Mouse (Mus musculus): ENCODE measurements around the gene 9130008F23Rik. TPM values are rescaled to one million over a fixed set of nuclear protein-coding genes. Genes with fewer than 3 reads are reported as not detected.

The 9130008F23Rik gene
- polyA plus RNA-seq (2015; fragmentation: Nextera tagmentation; extraction: Ambion mirVana), result 1.3 and 1.8 TPM in 2 replicates

DNA sequence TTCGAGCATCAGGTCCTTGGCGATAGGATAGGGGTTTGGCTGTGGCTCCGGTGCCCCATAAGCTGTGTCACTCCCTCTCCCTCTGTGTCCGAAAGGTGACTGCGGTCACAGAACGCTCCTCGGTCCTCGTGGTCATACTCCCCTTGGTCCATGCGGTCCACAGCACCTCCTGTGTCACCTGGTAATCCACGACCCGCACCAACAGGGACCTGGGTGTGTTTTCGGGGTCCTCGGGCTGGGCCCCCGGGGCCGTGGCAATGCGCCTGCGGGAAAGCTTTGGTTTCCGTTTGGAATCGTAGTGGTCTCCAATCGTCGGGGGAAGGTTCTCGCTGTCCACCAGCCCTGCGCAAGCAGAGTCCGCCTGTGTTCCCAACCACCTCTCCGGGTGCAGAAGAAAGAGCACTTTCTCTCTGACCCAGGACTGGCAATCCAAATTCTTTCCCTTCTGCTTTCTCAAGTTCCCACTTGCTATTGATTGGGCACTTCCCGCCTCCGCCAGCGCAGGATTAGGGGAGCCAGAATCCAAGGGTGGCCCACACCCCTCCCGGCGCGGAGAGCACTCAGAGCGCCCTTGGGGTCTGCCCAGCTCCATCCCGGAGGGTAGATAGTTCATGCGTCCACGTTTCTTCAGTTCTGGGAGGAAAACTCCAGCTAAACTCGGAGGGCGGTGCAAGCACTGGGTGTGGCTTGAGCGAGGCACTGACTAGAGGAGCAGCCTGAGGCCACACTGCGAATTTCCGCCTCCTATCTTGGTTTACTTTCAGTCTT lies at the start of gene 9130008F23Rik:
9130008F23Rik (minus strand) TSS at position 636 of the 768 bp plus-strand sequence.
- H3K9ac ChIP-seq (ENCODE audit: low read length), result peak within 1 kb of the TSS; percentile 92
- no peaks in the 10 kb centered on the region for H3K27me3 ChIP-seq (ENCODE audit: control insufficient read depth, insufficient read depth, low read length)
- H3K36me3 ChIP-seq (ENCODE audit: control insufficient read depth, insufficient read depth), result no peaks in the 10 kb centered on the region
- peaks cover 15% of the 10 kb centered on the region for H3K4me1 ChIP-seq (ENCODE audit: control insufficient read depth, insufficient read depth, low read length)
- H3K9me3 ChIP-seq (replicated peaks; ENCODE audit: control insufficient read depth, low read length), result no peaks in the 10 kb centered on the region
- peak; percentile 85 for ATAC-seq (replicated peaks; ENCODE audit: extremely low read depth, insufficient read depth, low FRiP score)
- peak within 1 kb of the TSS; percentile 82 for H3K27ac ChIP-seq (ENCODE audit: low read length)
- H3K4me3 ChIP-seq (ENCODE audit: low read length), result peak within 1 kb of the TSS; percentile 91
- H3K4me2 ChIP-seq (ENCODE audit: low read depth, low read length), result peak within 1 kb of the TSS; percentile 80
- WGBS, result under 1% methylated on average over 40 of the region's 40 CpGs

DNA sequence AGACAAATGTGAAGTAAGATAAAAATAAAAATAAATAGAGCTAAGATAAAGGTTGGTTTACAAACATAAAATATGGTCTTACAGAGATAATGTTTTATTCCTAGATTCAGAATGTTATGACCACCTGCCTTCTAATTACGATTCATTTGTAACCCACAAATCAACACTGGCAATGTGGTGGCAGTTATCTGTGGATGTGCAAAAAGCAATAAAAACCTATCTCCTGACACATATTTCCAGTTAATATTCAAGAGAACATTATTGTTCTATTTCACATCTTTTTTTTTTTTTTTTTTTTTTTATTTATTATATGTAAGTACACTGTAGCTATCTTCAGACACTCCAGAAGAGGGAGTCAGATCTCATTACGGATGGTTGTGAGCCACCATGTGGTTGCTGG lies 35.1 kb upstream of the 9130008F23Rik start:
- 84% methylated on average over 1 of the region's 2 CpGs for WGBS
- ATAC-seq (replicated peaks; ENCODE audit: extremely low read depth, insufficient read depth, low FRiP score), result no peak

DNA sequence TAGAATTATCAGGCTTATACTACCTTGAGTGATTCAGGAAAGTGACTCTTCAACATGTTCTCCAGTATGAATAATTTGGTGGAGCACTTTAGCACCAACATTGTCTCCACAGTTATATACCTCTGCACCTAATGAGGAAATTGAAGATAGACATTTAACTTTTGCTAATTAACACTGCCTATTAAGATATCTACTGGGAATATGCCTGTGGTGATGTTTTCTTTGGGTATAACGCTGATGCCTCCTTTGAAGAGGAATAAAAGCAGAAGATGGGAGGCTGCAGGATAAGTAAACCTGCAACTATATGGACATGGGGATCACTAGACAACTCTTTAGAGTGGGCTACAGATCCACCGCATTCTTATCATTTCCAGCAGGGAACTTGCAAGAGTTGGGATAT lies 33.9 kb upstream of the 9130008F23Rik start, which contains the start of gene Glyatl3:
Glyatl3 (minus strand) TSS at position 101 of the 400 bp plus-strand sequence.
- 83% methylated on average over 2 of the region's 2 CpGs for WGBS
- no peaks in the 10 kb centered on the region for H3K27me3 ChIP-seq (ENCODE audit: control insufficient read depth, insufficient read depth, low read length)
- H3K36me3 ChIP-seq (ENCODE audit: control insufficient read depth, insufficient read depth), result no peaks in the 10 kb centered on the region
- H3K9me3 ChIP-seq (replicated peaks; ENCODE audit: control insufficient read depth, low read length), result no peaks in the 10 kb centered on the region
- no peak for ATAC-seq (replicated peaks; ENCODE audit: extremely low read depth, insufficient read depth, low FRiP score)
- H3K4me3 ChIP-seq (ENCODE audit: low read length), result no peak within 1 kb of the TSS
- H3K4me2 ChIP-seq (ENCODE audit: low read depth, low read length), result no peak within 1 kb of the TSS
- no peaks in the 10 kb centered on the region for H3K4me1 ChIP-seq (ENCODE audit: control insufficient read depth, insufficient read depth, low read length)
- no peak within 1 kb of the TSS for H3K27ac ChIP-seq (ENCODE audit: low read length)
- H3K9ac ChIP-seq (ENCODE audit: low read length), result no peak within 1 kb of the TSS

More for the DNA sequence above, 35.1 kb upstream of the 9130008F23Rik start:
- Histone ChIP-seq H3K4me2 (ENCODE audit: low read depth, low read length) (no peak overlapping the region), H3K9me3 (replicated peaks; ENCODE audit: control insufficient read depth, low read length) (no peaks in the 10 kb centered on the region), H3K27me3 (ENCODE audit: control insufficient read depth, insufficient read depth, low read length) (no peaks in the 10 kb centered on the region), H3K36me3 (ENCODE audit: control insufficient read depth, insufficient read depth) (no peaks in the 10 kb centered on the region), H3K27ac (ENCODE audit: low read length) (no peak overlapping the region), H3K4me1 (ENCODE audit: control insufficient read depth, insufficient read depth, low read length) (no peaks in the 10 kb centered on the region), H3K9ac (ENCODE audit: low read length) (no peak overlapping the region), H3K4me3 (ENCODE audit: low read length) (no peak overlapping the region)

DNA sequence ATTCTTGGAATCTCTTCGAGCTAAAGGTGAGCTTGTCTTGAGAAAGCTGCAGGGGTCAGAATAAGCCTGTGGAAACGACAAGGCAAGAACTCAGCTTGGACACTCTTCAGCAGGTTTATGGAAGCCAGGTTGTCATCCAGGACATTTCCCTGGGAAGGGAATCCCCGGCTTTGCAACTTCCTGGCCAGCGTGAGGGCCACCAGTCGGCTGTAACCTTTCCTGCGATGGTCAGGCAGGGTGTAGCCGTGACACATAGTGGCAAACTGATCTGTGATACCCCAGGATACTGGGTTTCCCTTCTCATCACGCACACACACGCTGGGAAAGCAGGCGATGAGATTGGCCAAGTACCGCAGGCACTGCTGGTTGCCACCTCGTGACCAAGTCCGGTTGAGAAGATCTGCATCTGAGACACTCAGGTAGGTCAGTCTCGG lies 24.4 kb upstream of the 9130008F23Rik start:
- H3K4me2 ChIP-seq (ENCODE audit: low read depth, low read length), result peak overlapping the region; percentile 59
- 5% methylated on average over 13 of the region's 14 CpGs for WGBS
- H3K27ac ChIP-seq (ENCODE audit: low read length), result no peak overlapping the region
- no peaks in the 10 kb centered on the region for H3K27me3 ChIP-seq (ENCODE audit: control insufficient read depth, insufficient read depth, low read length)
- no peaks in the 10 kb centered on the region for H3K9me3 ChIP-seq (replicated peaks; ENCODE audit: control insufficient read depth, low read length)
- H3K4me1 ChIP-seq (ENCODE audit: control insufficient read depth, insufficient read depth, low read length), result 0 out of 2 replicates have a peak, but pooled peaks cover 2% of the 10 kb centered on the region
- ATAC-seq (replicated peaks; ENCODE audit: extremely low read depth, insufficient read depth, low FRiP score), result no peak
- H3K4me3 ChIP-seq (ENCODE audit: low read length), result peak overlapping the region; percentile 23
- 0 out of 2 replicates have a peak overlapping the region, but pooled peaks have one; percentile 31 for H3K9ac ChIP-seq (ENCODE audit: low read length)
- no peaks in the 10 kb centered on the region for H3K36me3 ChIP-seq (ENCODE audit: control insufficient read depth, insufficient read depth)

DNA sequence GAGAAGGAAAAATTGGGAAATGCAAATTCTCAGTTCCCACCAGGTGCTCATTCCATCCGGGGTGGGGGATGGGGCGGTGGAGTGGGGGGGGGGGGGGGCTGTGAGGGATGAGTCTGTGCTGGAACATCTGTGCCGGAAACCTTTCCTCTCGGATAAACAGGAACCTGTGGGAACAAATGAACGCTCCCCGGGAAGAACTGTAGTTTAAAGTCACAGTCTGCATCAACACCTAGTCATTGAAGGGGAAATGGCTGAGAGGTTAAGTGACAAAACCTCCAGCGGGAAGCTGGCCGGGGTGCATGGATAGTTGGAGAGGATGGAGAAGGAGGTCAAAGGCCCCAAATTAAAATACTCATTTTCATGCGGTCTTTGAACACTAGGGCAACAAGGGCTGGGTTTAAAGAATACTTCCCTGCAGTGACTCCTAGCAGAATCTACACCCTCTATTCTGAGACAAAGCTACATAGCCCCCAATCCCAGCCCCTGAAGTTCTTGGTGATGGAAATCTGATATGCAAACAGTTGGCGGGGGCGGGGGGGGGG lies 23.8 kb upstream of the 9130008F23Rik start:
- H3K9ac ChIP-seq (ENCODE audit: low read length), result no peak overlapping the region
- WGBS, result 10% methylated on average over 11 of the region's 11 CpGs
- H3K4me2 ChIP-seq (ENCODE audit: low read depth, low read length), result peak overlapping the region; percentile 59; the same call in 1 of the 2 replicates
- no peak overlapping the region for H3K4me3 ChIP-seq (ENCODE audit: low read length)
- H3K9me3 ChIP-seq (replicated peaks; ENCODE audit: control insufficient read depth, low read length), result no peaks in the 10 kb centered on the region
- no peak for ATAC-seq (replicated peaks; ENCODE audit: extremely low read depth, insufficient read depth, low FRiP score)
- H3K36me3 ChIP-seq (ENCODE audit: control insufficient read depth, insufficient read depth), result no peaks in the 10 kb centered on the region
- H3K4me1 ChIP-seq (ENCODE audit: control insufficient read depth, insufficient read depth, low read length), result 0 out of 2 replicates have a peak, but pooled peaks cover 2% of the 10 kb centered on the region
- no peaks in the 10 kb centered on the region for H3K27me3 ChIP-seq (ENCODE audit: control insufficient read depth, insufficient read depth, low read length)
- no peak overlapping the region for H3K27ac ChIP-seq (ENCODE audit: low read length)

DNA sequence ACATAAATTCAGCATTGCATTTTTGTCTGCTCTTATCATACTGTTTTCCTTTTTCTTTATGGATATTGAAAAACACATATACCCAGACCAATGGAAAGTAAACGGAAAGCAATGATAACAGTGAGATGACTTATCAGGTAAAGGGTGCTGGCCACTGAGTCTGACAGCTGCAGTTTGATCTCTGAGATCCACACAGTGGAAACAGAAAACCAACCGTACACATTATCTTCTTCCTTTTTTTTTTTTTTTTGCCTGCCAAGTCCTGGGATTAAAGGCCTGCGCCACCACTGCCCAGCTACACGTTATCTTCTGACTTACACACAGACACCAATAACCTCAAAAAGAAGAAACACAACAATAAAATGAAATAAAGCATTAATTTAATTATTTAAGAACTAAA lies 23.0 kb upstream of the 9130008F23Rik start:
- no peaks in the 10 kb centered on the region for H3K36me3 ChIP-seq (ENCODE audit: control insufficient read depth, insufficient read depth)
- no peaks in the 10 kb centered on the region for H3K9me3 ChIP-seq (replicated peaks; ENCODE audit: control insufficient read depth, low read length)
- ATAC-seq (replicated peaks; ENCODE audit: extremely low read depth, insufficient read depth, low FRiP score), result no peak
- no peak overlapping the region for H3K9ac ChIP-seq (ENCODE audit: low read length)
- H3K4me2 ChIP-seq (ENCODE audit: low read depth, low read length), result no peak overlapping the region
- no peak overlapping the region for H3K4me3 ChIP-seq (ENCODE audit: low read length)
- 48% methylated on average over 4 of the region's 4 CpGs for WGBS
- H3K4me1 ChIP-seq (ENCODE audit: control insufficient read depth, insufficient read depth, low read length), result 0 out of 2 replicates have a peak, but pooled peaks cover 2% of the 10 kb centered on the region
- H3K27ac ChIP-seq (ENCODE audit: low read length), result no peak overlapping the region
- no peaks in the 10 kb centered on the region for H3K27me3 ChIP-seq (ENCODE audit: control insufficient read depth, insufficient read depth, low read length)

DNA sequence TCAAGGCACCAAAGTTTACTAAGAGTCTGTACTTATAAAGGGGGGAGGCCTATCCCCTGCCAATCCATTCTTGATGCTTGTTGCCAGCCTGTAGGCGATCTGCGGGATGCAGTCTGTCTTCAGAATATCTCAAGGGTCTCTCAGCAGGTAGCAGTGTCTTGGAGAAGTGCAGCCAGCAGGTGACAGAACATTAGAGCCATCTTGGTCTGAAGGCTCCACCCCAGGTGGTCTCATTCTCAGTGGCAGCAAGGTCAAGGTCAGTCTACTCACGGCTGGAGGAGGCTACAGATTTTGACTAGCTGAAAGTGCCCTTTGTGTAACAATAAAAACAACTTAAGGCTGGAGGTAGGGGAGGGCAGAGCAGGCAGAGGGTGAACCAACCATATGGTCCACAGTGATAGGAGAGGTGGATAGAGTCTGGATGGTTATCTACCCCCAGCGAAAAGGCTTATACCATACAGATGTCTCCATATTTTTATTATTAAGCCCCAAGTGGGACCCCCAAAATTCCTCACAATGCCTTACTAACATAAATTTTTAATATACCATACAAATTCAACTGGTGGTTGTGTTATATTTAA lies 19.5 kb upstream of the 9130008F23Rik start:
- no peak overlapping the region for H3K4me3 ChIP-seq (ENCODE audit: low read length)
- no peak overlapping the region for H3K9ac ChIP-seq (ENCODE audit: low read length)
- no peaks in the 10 kb centered on the region for H3K9me3 ChIP-seq (replicated peaks; ENCODE audit: control insufficient read depth, low read length)
- H3K4me2 ChIP-seq (ENCODE audit: low read depth, low read length), result no peak overlapping the region
- H3K4me1 ChIP-seq (ENCODE audit: control insufficient read depth, insufficient read depth, low read length), result 0 out of 2 replicates have a peak, but pooled peaks cover 2% of the 10 kb centered on the region
- no peaks in the 10 kb centered on the region for H3K36me3 ChIP-seq (ENCODE audit: control insufficient read depth, insufficient read depth)
- ATAC-seq (replicated peaks; ENCODE audit: extremely low read depth, insufficient read depth, low FRiP score), result no peak
- H3K27me3 ChIP-seq (ENCODE audit: control insufficient read depth, insufficient read depth, low read length), result no peaks in the 10 kb centered on the region
- H3K27ac ChIP-seq (ENCODE audit: low read length), result no peak overlapping the region
- 50% methylated on average over 4 of the region's 4 CpGs for WGBS

DNA sequence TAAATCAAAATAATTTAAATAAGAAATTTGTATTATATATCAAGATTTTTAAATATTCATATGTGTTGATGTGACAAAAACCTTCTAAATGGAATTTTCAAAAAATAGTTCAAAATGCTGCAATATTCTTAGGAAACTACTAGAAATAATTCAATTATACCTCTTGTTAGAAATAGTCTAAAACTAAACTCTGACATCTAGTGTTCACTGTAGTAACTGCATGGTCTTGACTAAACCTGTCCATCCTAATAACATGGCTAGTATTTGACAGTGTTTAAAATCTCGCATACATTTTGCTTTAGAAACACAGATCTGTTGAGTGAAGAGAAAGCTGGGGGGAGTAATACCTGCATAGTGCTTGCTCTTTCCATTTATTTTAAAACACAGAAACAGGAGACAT lies 16.5 kb upstream of the 9130008F23Rik start:
- Histone ChIP-seq H3K36me3 (ENCODE audit: control insufficient read depth, insufficient read depth) (no peaks in the 10 kb centered on the region), H3K4me1 (ENCODE audit: control insufficient read depth, insufficient read depth, low read length) (no peaks in the 10 kb centered on the region), H3K4me3 (ENCODE audit: low read length) (no peak overlapping the region), H3K9ac (ENCODE audit: low read length) (no peak overlapping the region), H3K27ac (ENCODE audit: low read length) (no peak overlapping the region), H3K27me3 (ENCODE audit: control insufficient read depth, insufficient read depth, low read length) (no peaks in the 10 kb centered on the region), H3K4me2 (ENCODE audit: low read depth, low read length) (no peak overlapping the region), H3K9me3 (replicated peaks; ENCODE audit: control insufficient read depth, low read length) (no peaks in the 10 kb centered on the region)
- no peak for ATAC-seq (replicated peaks; ENCODE audit: extremely low read depth, insufficient read depth, low FRiP score)
- 63% methylated on average over 1 of the region's 1 CpGs for WGBS

Measured in heart, embryonic 16.5 days (tissue).